Mouse (Mus musculus): ENCODE measurements around the gene Olfr301. TPM values are rescaled to one million over a fixed set of nuclear protein-coding genes. Genes with fewer than 3 reads are reported as not detected.

Gene Olfr301
- polyA plus RNA-seq, 1 experiment, result not detected

- TF ChIP-seq MYOG (IDR thresholded peaks at IDR 0.05; ENCODE audit: control insufficient read depth, extremely low read depth, insufficient read length), result no peak
- TF ChIP-seq MAX (IDR thresholded peaks at IDR 0.05), result no peak
- no peak for TF ChIP-seq MYOD1 (IDR thresholded peaks at IDR 0.05; ENCODE audit: control insufficient read depth, insufficient read length, low read depth)
- TF ChIP-seq USF1 (IDR thresholded peaks at IDR 0.05; ENCODE audit: low read depth), result no peak
- TF ChIP-seq FOSL1 (IDR thresholded peaks at IDR 0.05; ENCODE audit: insufficient read depth, low read length, poor library complexity, severe bottlenecking), result no peak
- TF ChIP-seq CTCF (IDR thresholded peaks at IDR 0.05; ENCODE audit: control insufficient read depth, insufficient read depth, insufficient read length), result no peak
- TF ChIP-seq CEBPB (IDR thresholded peaks at IDR 0.05; ENCODE audit: low read depth), result no peak
Observed at GRCm38 (mm10) chr7:86459621-86460020, 56.0 kb downstream of the Olfr301 start, which contains the start of gene Olfr299. Gene Olfr299, plus strand, starts transcription at chr7:86459921.

More at GRCm38 (mm10) chr7:86459621-86460020, 56.0 kb downstream of the Olfr301 start, which contains the start of gene Olfr299:
- Histone ChIP-seq H3K36me3 (ENCODE audit: control insufficient read depth, insufficient read depth) (no peaks in the 10 kb centered on the region), H3K4me3 (ENCODE audit: insufficient read depth, poor library complexity, severe bottlenecking) (no peak within 1 kb of the TSS), H3ac (ENCODE audit: control insufficient read depth, insufficient read length, low read depth) (no peak within 1 kb of the TSS), H3K79me3 (ENCODE audit: low read depth) (no peaks in the 10 kb centered on the region), H3K27me3 (ENCODE audit: control insufficient read depth, insufficient read depth, insufficient read length) (no peaks in the 10 kb centered on the region), H3K79me2 (ENCODE audit: control insufficient read depth, insufficient read depth) (no peaks in the 10 kb centered on the region)

Other genes starting within 250 kb of the Olfr301 start
- not detected for gene Vmn2r75, start 232.1 kb upstream of the Olfr301 start, polyA plus RNA-seq (2012; fragmentation: generic; extraction: Trizol)
- gene Vmn2r76, start 157.5 kb upstream of the Olfr301 start, polyA plus RNA-seq (2012; fragmentation: generic; extraction: Trizol), result not detected
- not detected for gene Olfr310, start 126.7 kb upstream of the Olfr301 start, polyA plus RNA-seq (2012; fragmentation: generic; extraction: Trizol)
- not detected for gene Olfr309, start 90.1 kb upstream of the Olfr301 start, polyA plus RNA-seq (2012; fragmentation: generic; extraction: Trizol)
- gene Olfr308, start 78.2 kb upstream of the Olfr301 start, polyA plus RNA-seq (2012; fragmentation: generic; extraction: Trizol), result not detected
- not detected for gene Olfr307, start 66.3 kb upstream of the Olfr301 start, polyA plus RNA-seq (2012; fragmentation: generic; extraction: Trizol)
- not detected for gene Olfr305, start 36.9 kb upstream of the Olfr301 start, polyA plus RNA-seq (2012; fragmentation: generic; extraction: Trizol)
- gene Olfr304, start 17.2 kb upstream of the Olfr301 start, polyA plus RNA-seq (2012; fragmentation: generic; extraction: Trizol), result not detected
- not detected for gene Olfr303, start 6.1 kb upstream of the Olfr301 start, polyA plus RNA-seq (2012; fragmentation: generic; extraction: Trizol)
- not detected for gene Olfr299, start 56.1 kb downstream of the Olfr301 start, polyA plus RNA-seq (2012; fragmentation: generic; extraction: Trizol)
- not detected for gene Olfr298, start 88.6 kb downstream of the Olfr301 start, polyA plus RNA-seq (2012; fragmentation: generic; extraction: Trizol)
- gene Olfr297, start 116.1 kb downstream of the Olfr301 start, polyA plus RNA-seq (2012; fragmentation: generic; extraction: Trizol), result not detected
- gene Olfr295, start 180.0 kb downstream of the Olfr301 start, polyA plus RNA-seq (2012; fragmentation: generic; extraction: Trizol), result not detected
- not detected for gene Olfr294, start 212.8 kb downstream of the Olfr301 start, polyA plus RNA-seq (2012; fragmentation: generic; extraction: Trizol)
- not detected for gene Olfr293, start 245.2 kb downstream of the Olfr301 start, polyA plus RNA-seq (2012; fragmentation: generic; extraction: Trizol)

Measured in C2C12 (cell line).